Mouse (Mus musculus): ENCODE measurements around the gene Arpc2.

DNA sequence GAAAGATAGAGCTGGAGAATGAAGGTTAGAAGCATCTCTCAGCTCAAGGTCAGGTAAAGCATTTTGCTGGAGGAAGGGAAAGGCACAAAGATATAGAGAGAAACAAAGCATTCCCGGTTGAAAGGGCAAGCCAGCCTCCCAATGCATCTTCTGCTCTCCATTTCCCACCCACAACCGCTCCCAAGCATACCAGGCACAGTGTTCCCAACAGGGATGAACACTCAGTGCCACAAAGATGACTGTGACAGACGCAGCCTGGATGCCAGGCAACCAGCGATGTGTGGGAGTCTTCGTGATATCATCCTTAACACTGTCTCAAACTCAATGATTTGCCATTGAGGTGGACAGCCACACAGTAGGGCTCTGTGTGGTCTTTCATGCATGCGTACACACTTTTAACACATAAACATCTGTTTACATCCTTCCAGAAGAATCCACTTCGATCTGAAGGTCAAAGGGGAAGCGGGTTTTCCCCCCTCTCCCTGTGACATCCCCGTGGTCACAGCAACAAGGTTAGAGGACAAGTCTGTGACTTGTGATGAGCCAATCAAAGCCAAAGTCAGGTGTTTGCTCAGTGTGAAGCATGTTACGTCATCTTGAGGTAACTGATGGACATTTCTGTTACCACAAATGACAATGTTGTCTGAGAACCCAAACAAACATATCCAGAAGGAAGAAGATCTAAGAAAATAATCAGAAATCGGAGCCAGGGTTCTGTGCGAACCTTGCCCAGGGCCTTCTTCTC lies 38.0 kb upstream of the Arpc2 start:
- TF ChIP-seq CTCF (IDR thresholded peaks at IDR 0.05; ENCODE audit: control insufficient read depth, insufficient read depth, insufficient replicate concordance, low read depth, low read length) (no peak), POLR2A (IDR thresholded peaks at IDR 0.05; ENCODE audit: control insufficient read depth, low read depth, low read length) (no peak)

Measured in testis, adult 2 months (tissue).